Mouse (Mus musculus): ENCODE data around the gene Dhrs7b.
A peak's percentile ranks its signal among the peaks of the same experiment; 100 is the strongest.
"Not testable (repeated sequence)": the region's sequence is repeated elsewhere in the genome, so short reads cannot be mapped to it uniquely, and the experiment has no call there.

Gene Dhrs7b

GRCm38 (mm10) chr11:60830433-60831052 is at the start of gene Dhrs7b:
Dhrs7b (plus strand) TSS chr11:60830631.
- peak; percentile 88 for DNase-seq (ENCODE audit: low spot score)

- no peak for DNase-seq (ENCODE audit: low spot score)
Observed at GRCm38 (mm10) chr11:60784179-60784922, 46.1 kb upstream of the Dhrs7b start.

GRCm38 (mm10) chr11:60787595-60787994 is 42.8 kb upstream of the Dhrs7b start:
- peak; percentile 11 for DNase-seq (ENCODE audit: low spot score)

- no peak for DNase-seq (ENCODE audit: low spot score)
Observed at GRCm38 (mm10) chr11:60790472-60790871, 40.0 kb upstream of the Dhrs7b start.

GRCm38 (mm10) chr11:60796342-60796741 is 34.1 kb upstream of the Dhrs7b start:
- DNase-seq (ENCODE audit: low spot score), result no peak

- no peak for DNase-seq (ENCODE audit: low spot score)
Observed at GRCm38 (mm10) chr11:60799977-60800376, 30.5 kb upstream of the Dhrs7b start.

GRCm38 (mm10) chr11:60800892-60801291 is 29.5 kb upstream of the Dhrs7b start:
- DNase-seq (ENCODE audit: low spot score), result no peak

- DNase-seq (ENCODE audit: low spot score), result no peak
Observed at GRCm38 (mm10) chr11:60808286-60809070, 22.0 kb upstream of the Dhrs7b start.

GRCm38 (mm10) chr11:60809546-60809945 is 20.9 kb upstream of the Dhrs7b start:
- DNase-seq (ENCODE audit: low spot score), result no peak

GRCm38 (mm10) chr11:60810046-60810965 is 20.1 kb upstream of the Dhrs7b start:
- peak; percentile 15 for DNase-seq (ENCODE audit: low spot score)

- peak; percentile 92 for DNase-seq (ENCODE audit: low spot score)
Observed at GRCm38 (mm10) chr11:60811054-60811460, 19.4 kb upstream of the Dhrs7b start.

GRCm38 (mm10) chr11:60811618-60812017 is 18.8 kb upstream of the Dhrs7b start, which contains the start of gene Shmt1:
Shmt1 (minus strand) TSS chr11:60811718.
- not testable (repeated sequence) for DNase-seq (ENCODE audit: low spot score)

- DNase-seq (ENCODE audit: low spot score), result no peak
Observed at GRCm38 (mm10) chr11:60816398-60816797, 14.0 kb upstream of the Dhrs7b start.

- DNase-seq (ENCODE audit: low spot score), result no peak
Observed at GRCm38 (mm10) chr11:60823771-60824170, 6.7 kb upstream of the Dhrs7b start.

GRCm38 (mm10) chr11:60825191-60825590 is 5.2 kb upstream of the Dhrs7b start:
- no peak for DNase-seq (ENCODE audit: low spot score)

- DNase-seq (ENCODE audit: low spot score), result no peak
Observed at GRCm38 (mm10) chr11:60826700-60827099, 3.7 kb upstream of the Dhrs7b start.

- DNase-seq (ENCODE audit: low spot score), result peak; percentile 64
Observed at GRCm38 (mm10) chr11:60827241-60827945, 3.0 kb upstream of the Dhrs7b start.

GRCm38 (mm10) chr11:60828903-60829302 is 1.5 kb upstream of the Dhrs7b start:
- DNase-seq (ENCODE audit: low spot score), result peak; percentile 48

GRCm38 (mm10) chr11:60836897-60837296 is 6.5 kb downstream of the Dhrs7b start:
- no peak for DNase-seq (ENCODE audit: low spot score)

GRCm38 (mm10) chr11:60837644-60838406 is 7.4 kb downstream of the Dhrs7b start:
- no peak for DNase-seq (ENCODE audit: low spot score)

Measured in retina, embryonic 14.5 days (tissue).